Mouse (Mus musculus) heart, postnatal 0 days (tissue): ENCODE measurements around the gene Mob1a. TPM values are rescaled to one million over a fixed set of nuclear protein-coding genes. Genes with fewer than 3 reads are reported as not detected.

Experiments used
- ATAC-seq: fragments of 200-750 bp; cut with Nextera tagmentation; 2 replicates; pipeline ENCODE4 v1.8.0; 2017; ENCODE audit warnings: low read depth, moderate number of reproducible peaks, moderate library complexity; ENCODE audit not compliant: insufficient read depth
- DNase-seq: peaks from one replicate; pipeline ENCODE4 v3.0.0-alpha.2; 2016; ENCODE audit warnings: low spot score
- H3K27ac ChIP-seq: fragments of 300-500 bp; sonication (generic); 2 replicates; pipeline ENCODE4 v1.5.1; 2014; ENCODE audit warnings: low read depth, mild to moderate bottlenecking
- H3K27me3 ChIP-seq: fragments of 300-500 bp; sonication (generic); 2 replicates; pipeline ENCODE4 v1.6.1; 2014; ENCODE audit warnings: low read length, mixed read lengths; ENCODE audit not compliant: control insufficient read depth, insufficient read depth
- H3K36me3 ChIP-seq: fragments of 300-500 bp; sonication (generic); replicated peaks from 2 replicates; pipeline ENCODE4 v1.6.1; 2014; ENCODE audit warnings: low read length, mixed read lengths; ENCODE audit not compliant: control insufficient read depth, insufficient read depth
- H3K4me1 ChIP-seq: fragments of 300-500 bp; sonication (generic); 2 replicates; pipeline ENCODE4 v1.6.1; 2014; ENCODE audit warnings: antibody characterized with exemption; ENCODE audit not compliant: control insufficient read depth, insufficient read depth
- H3K4me2 ChIP-seq: fragments of 300-500 bp; sonication (generic); 2 replicates; pipeline ENCODE4 v1.6.1; 2014; ENCODE audit warnings: low read depth, mild to moderate bottlenecking, low read length, moderate library complexity
- H3K4me3 ChIP-seq: fragments of 300-500 bp; sonication (generic); 2 replicates; pipeline ENCODE4 v1.5.1; 2014; ENCODE audit warnings: low read depth, low read length
- H3K9ac ChIP-seq: fragments of 300-500 bp; sonication (generic); replicated peaks from 2 replicates; pipeline ENCODE4 v1.6.1; 2014; ENCODE audit warnings: low read depth, low read length, mixed read lengths
- H3K9me3 ChIP-seq: fragments of 300-500 bp; sonication (generic); replicated peaks from 2 replicates; pipeline ENCODE4 v1.6.1; 2016; ENCODE audit warnings: low read length; ENCODE audit not compliant: control insufficient read depth
- CTCF ChIP-seq: IDR thresholded peaks from 2 replicates; pipeline ENCODE4 v1.5.1; 2016; ENCODE audit warnings: antibody characterized with exemption, control low read depth, low read depth
- EP300 ChIP-seq: IDR thresholded peaks from 2 replicates; pipeline ENCODE4 v1.6.1; 2016; ENCODE audit warnings: antibody characterized with exemption, low read depth
- WGBS: fragments of 180-500 bp; shearing (Covaris S2); extraction: QIAGEN DNeasy Blood & Tissue Kit; methylation state at CpG from one replicate; pipeline ENCODE4 v1.1.7; 2014; 5-methylcytosine and 5-hydroxymethylcytosine counted together
- polyA plus RNA-seq: library from polyadenylated mRNA; unstranded; fragments of >200 nt; fragmentation: Nextera tagmentation; extraction: Ambion mirVana; gene quantifications from 2 replicates; pipeline ENCODE4 v1.2.1, GENCODE M21; 2015
- total RNA-seq: library from RNA; depleted of rRNA; stranded (reverse); fragments of >200 nt; gene quantifications from 2 replicates; pipeline ENCODE4 v1.2.3, GENCODE M21; 2014; ENCODE audit warnings: low replicate concordance

Gene Mob1a
- total and polyA plus RNA-seq, 2 experiments from 2014 or later: 15.1 to 35.0 TPM

- Histone ChIP-seq H3K4me3 (no peak overlapping the region), H3K27ac (no peak overlapping the region), H3K9me3 (no peaks in the 10 kb centered on the region), H3K4me1 (no peaks in the 10 kb centered on the region), H3K27me3 (no peaks in the 10 kb centered on the region), H3K9ac (no peak overlapping the region), H3K36me3 (peaks cover 4% of the 10 kb centered on the region), H3K4me2 (no peak overlapping the region)
- DNase-seq: no peak
- TF ChIP-seq EP300: no peak
- WGBS: 64% methylated on average over 2 of the region's 2 CpGs
- ATAC-seq: no peak
These were observed 24.5 kb upstream of the Mob1a start for GRCm38 (mm10) chr6:83301294-83301693.

GRCm38 (mm10) chr6:83302264-83302663 lies 23.6 kb upstream of the Mob1a start:
- Histone ChIP-seq H3K4me1 (no peaks in the 10 kb centered on the region), H3K36me3 (peaks cover 12% of the 10 kb centered on the region), H3K27me3 (no peaks in the 10 kb centered on the region), H3K9me3 (no peaks in the 10 kb centered on the region), H3K4me3 (no peak overlapping the region), H3K4me2 (no peak overlapping the region), H3K27ac (no peak overlapping the region), H3K9ac (no peak overlapping the region)
- DNase-seq: no peak
- ATAC-seq: no peak
- 71% methylated on average over 5 of the region's 5 CpGs for WGBS
- TF ChIP-seq CTCF (no peak), EP300 (no peak)

- no peak overlapping the region for H3K4me3 ChIP-seq
- H3K36me3 ChIP-seq: peaks cover 26% of the 10 kb centered on the region
- H3K9ac ChIP-seq: no peak overlapping the region
- TF ChIP-seq CTCF (no peak), EP300 (no peak)
- 93% methylated on average over 7 of the region's 7 CpGs for WGBS
- no peaks in the 10 kb centered on the region for H3K9me3 ChIP-seq
- H3K27ac ChIP-seq: no peak overlapping the region
- no peak overlapping the region for H3K4me2 ChIP-seq
- no peak for ATAC-seq
- no peak for DNase-seq
- no peaks in the 10 kb centered on the region for H3K27me3 ChIP-seq
- H3K4me1 ChIP-seq: no peaks in the 10 kb centered on the region
These were observed 16.8 kb upstream of the Mob1a start for GRCm38 (mm10) chr6:83309017-83309416.

- no peak overlapping the region for H3K4me2 ChIP-seq
- no peak for DNase-seq
- peaks cover 23% of the 10 kb centered on the region for H3K36me3 ChIP-seq
- no peak for TF ChIP-seq EP300
- no peaks in the 10 kb centered on the region for H3K9me3 ChIP-seq
- H3K4me1 ChIP-seq: no peaks in the 10 kb centered on the region
- no peak overlapping the region for H3K9ac ChIP-seq
- WGBS: 91% methylated on average over 11 of the region's 11 CpGs
- no peak overlapping the region for H3K27ac ChIP-seq
- ATAC-seq: no peak
- no peak overlapping the region for H3K4me3 ChIP-seq
- no peaks in the 10 kb centered on the region for H3K27me3 ChIP-seq
These were observed 14.6 kb upstream of the Mob1a start for GRCm38 (mm10) chr6:83311206-83311605.

GRCm38 (mm10) chr6:83312021-83312420 lies 13.8 kb upstream of the Mob1a start:
- no peak overlapping the region for H3K4me3 ChIP-seq
- H3K36me3 ChIP-seq: 0 out of 2 replicates have a peak, but pooled peaks cover 15% of the 10 kb centered on the region
- no peak for TF ChIP-seq CTCF
- no peak for ATAC-seq
- no peaks in the 10 kb centered on the region for H3K27me3 ChIP-seq
- no peak for DNase-seq
- peaks cover 5% of the 10 kb centered on the region; the same call in 1 of the 2 replicates for H3K4me1 ChIP-seq
- WGBS: 66% methylated on average over 7 of the region's 7 CpGs
- H3K4me2 ChIP-seq: no peak overlapping the region
- no peak overlapping the region for H3K27ac ChIP-seq
- H3K9ac ChIP-seq: no peak overlapping the region
- H3K9me3 ChIP-seq: no peaks in the 10 kb centered on the region

DNA sequence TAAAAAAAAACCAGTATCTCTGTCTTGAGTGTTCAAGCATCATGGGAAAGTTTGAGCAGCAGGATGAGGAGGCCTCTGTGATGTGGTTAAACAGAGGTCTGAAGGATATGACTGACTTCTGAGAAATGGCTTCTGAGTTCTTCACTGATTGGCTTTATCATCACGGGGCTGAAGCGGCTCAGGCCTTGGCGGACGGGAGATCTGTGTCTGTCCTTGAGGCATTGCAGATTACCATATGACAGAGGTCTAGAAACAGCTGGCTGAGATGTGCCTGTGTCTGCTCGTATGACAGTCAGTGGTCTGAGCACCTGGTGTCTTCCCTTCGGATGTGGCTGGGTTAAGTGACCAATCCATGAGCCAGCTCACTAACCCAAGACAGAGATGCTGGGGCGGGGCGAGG lies 13.3 kb upstream of the Mob1a start:
- no peak for DNase-seq
- 0 out of 2 replicates have a peak, but pooled peaks cover 14% of the 10 kb centered on the region for H3K36me3 ChIP-seq
- H3K4me3 ChIP-seq: no peak overlapping the region
- H3K4me1 ChIP-seq: peaks cover 5% of the 10 kb centered on the region; the same call in 1 of the 2 replicates
- H3K9ac ChIP-seq: no peak overlapping the region
- no peak overlapping the region for H3K27ac ChIP-seq
- ATAC-seq: no peak
- no peaks in the 10 kb centered on the region for H3K9me3 ChIP-seq
- 78% methylated on average over 8 of the region's 8 CpGs for WGBS
- TF ChIP-seq CTCF (no peak), EP300 (no peak)
- H3K27me3 ChIP-seq: no peaks in the 10 kb centered on the region
- no peak overlapping the region for H3K4me2 ChIP-seq
